Mouse (Mus musculus) right cerebral cortex, postnatal 4 days (tissue): ENCODE results near the gene Fasl.

ENCODE experiments used
- DNase-seq: peaks from one replicate; pipeline ENCODE4 v3.0.0-alpha.2; 2022

Gene Fasl

DNA sequence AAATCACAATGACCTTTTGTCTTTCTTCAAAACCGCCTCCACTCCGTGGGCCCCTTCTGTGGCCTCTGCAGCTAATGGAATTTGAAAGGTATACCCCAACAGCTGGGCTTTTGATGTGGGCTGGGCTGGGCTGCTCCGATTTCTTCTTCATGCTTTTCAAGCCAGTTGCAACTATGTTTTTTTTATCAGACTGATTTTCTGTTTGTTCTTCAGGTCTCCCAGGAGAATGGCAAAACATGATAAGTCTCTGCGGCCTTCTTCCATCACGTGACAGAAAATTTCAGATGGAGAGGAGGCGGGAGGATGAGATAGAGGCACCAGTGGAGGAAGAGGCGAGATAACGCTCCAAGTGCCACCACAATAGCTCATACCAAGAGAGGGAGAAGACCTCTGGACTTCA lies 37.0 kb downstream of the Fasl start:
- DNase-seq: no peak

DNA sequence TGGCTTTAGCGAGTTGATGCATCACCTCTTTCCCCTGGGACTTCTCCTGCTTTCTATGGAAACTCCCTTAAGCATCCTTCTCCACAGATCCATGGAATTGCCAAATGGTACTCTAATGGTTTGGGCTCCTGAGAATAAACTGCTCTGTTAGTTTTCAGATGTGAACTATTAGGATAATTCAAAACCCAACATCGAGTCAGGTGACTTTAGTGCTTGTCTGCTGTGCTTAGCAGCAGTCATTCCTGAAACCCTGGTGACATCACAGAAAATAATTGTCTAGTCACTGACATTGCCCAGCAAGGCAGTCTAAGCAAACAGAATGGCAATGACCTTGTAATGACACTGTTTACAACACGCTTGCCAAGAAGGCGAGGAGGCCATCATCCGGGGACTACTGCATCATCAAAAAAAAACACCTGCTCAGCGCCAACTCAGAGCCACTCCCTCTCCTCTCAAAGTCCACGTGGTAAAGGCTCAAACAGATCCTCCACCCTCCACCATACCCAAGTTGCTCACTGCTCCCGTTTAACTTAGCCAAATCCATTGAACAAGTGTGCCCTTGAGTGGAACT lies 37.7 kb downstream of the Fasl start:
- DNase-seq: no peak

DNA sequence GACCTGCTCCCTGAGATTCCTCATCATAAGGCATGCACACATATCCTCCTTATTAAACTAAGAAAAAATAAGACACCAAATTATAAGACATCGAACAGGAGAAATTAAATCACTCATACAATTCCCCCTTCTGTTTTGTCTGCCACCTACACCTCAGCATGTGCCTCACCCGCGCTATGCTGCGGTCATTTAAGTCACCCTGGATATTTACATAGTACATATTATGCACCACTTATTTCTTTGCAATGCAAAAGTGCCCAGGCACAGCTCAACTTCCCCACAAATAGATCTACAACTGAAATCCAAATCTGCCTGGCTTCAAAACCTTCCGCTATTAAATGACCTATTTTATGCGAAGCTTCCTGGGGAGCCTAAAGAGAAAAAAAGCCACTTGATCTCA lies 39.6 kb downstream of the Fasl start:
- no peak for DNase-seq

DNA sequence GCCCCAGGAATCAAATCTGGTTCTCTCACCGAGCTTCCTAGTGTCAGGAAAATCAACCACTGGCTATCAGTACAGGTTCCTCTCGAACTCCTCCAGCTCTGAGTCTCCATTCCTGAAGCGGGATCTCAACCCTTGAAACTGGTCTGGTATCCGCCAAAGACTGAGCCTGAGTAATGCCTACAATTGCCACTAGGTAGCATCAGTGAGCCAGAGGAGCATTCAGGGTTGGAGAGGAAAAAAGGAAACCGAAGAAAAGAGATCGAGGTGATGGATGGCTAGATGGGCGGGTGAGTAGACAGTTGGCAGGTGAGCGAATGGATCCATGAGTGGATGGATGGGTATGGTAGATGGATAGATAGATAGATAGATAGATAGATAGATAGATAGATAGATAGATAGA lies 40.2 kb downstream of the Fasl start:
- DNase-seq: peak; percentile 35

DNA sequence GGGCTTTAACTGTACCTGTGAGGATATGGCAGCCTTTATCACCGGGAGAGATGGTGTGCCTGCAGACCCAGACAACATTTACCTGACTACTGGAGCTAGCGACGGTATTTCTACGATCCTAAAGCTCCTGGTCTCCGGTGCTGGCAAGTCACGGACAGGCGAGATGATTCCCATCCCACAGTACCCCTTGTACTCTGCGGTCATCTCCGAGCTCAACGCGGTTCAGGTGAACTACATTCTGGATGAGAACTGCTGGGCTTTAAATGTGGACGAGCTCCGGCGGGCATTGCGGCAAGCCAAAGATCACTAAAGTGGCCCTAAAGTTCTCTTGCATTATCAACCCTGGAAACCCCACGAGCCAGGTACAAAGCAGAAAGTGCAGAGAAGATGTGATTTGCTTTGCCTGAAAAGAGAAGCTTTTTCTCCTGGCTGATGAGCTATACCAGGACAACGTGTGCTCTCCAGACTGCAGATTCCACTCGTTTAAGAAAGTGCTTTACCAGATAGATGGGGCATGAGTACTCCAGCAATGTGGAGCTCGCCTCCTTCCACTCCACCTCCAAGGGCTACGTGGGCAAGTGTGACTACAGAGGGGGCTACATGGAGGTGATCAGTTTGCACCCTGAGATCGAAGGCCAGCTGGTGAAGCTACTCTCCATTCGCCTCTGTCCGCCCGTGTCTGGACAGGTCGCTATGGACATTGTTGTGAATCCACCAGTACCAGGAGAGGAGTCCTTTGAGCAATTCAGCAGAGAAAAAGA lies 41.6 kb downstream of the Fasl start:
- no peak for DNase-seq

DNA sequence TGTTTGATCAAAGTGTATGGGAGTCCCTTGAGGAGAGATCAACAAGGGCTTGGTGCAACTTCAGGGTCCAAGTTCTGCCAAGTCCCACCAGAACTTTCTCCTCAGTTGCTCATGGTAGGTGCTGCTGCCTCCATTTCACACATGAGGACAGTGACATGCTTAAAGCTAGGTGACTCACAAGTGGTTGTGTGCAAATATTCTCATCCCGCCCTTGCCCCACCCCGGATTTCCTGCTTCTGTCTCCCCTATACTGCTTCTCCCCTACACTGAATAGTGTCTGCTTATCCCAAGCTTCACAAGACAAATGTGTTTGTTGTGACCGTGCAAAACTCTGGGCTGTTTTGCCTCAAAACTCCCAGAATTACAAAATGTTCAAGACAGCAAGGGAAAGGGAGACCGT lies 43.4 kb downstream of the Fasl start:
- DNase-seq: no peak

DNA sequence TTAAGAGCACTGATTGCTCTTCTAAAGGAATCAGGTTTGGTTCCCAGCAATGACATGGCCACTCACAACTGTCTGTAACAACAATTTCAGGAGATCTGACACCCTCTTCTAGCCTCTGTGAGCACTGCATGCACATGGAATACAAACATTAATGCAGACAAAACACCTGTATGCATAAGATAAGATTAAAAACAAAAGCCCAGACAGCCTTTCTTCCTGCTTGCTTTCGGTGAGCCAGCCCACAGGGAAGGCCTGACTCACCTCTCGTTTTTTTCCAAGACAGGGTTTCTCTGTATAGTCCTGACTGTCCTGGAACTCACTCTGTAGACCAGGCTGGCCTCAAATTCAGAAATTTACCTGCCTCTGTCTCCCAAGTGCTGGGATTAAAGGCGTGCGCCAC lies 44.1 kb downstream of the Fasl start:
- no peak for DNase-seq

DNA sequence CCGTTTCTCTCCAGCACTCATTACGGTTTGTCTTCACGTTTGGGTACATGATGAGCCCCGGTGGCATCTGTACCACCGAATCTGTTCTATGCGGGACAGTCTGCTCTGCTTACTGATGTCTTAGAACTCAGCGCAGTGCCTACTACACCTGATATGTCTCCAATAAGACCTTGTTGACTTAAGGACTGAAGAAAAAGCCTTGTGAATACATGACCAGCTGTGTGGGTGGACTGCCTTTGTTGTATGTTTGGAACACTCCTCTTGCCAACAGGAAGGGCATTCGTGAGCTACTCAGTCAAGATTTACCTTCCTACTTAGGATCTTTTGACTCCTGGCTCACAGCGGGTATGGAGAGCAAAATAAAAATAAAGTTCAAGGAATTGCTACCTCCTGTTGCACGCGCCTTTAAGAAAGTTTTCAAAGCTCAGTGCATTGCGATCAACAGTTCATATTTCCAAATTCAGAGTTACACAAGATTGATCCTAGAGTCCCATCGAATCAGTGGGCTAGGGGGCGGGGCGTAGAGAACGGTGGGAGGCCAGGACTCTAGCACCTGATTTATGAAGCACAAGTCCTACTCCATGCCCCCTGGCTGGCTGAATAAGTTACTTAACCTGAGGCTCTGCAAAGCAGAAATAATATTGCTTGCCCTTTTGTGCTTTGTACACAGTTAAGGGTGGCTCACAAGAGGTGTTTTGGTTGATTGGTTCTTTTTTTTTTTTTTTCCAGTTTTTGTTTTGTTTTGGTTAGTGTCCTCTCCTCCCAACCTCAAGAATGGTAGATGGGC lies 45.6 kb downstream of the Fasl start:
- no peak for DNase-seq

DNA sequence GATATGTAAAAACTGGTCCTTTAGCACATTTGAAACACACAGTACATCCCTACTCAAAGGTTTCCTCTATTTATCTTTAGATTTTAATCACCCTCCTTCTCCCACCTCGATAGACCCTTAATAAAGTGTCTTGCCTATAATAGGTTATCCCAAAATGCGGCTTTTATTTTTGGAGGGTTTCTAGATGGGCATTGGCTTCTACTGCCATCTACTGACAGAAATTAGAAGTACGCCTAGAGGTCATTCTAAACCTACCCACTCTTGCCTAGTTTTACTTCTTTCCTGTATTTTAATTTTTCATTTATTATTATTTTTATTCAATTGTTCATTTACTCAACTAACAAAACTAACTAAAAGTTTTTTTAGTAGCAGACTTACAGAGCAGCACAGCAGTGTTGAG lies 51.4 kb downstream of the Fasl start:
- no peak for DNase-seq

DNA sequence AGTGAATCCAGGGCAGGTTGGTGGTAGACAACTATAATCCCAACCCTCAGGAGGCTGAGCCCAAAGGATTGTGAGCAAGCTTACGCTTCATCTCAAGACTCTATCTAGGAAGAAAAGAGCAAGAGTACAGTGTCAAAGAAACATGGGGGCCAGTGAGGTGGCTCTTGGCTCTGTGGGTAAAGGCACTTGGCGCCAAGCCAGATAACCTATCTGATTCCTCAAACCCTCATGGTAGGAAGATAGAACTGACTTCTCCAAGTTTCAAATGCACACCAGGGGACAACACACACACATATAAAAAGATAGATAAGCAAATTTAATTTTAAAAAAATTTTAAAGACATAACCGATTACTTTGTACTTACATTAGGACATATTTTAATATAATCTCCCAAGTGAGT lies 52.0 kb downstream of the Fasl start:
- peak; percentile 11 for DNase-seq

DNA sequence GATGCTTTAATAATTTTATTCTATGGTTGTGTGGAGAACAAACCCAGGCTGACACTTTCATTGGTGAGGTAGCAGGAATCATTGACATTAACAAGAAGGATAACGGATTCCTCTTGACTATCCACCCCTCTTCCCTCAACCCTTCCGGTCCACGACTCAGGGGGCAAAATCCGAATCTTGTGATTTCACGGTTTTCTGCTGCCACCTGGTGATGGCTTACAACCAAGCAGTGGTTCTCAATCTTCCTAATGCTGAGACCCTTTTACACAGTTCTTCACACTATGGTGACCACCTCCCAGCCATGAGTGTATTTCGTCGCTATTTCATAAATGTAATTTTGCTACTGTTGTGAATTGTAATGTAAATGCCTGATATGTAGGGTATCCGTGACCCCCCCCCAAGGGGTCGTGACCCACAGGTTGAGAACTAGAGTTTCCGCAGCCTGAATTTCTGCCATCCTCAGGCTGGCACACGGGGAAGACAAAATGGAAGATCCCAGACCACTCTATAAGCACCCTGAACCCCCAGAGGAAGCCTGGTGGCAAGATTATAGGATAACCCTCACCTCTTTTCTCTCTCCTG lies 52.7 kb downstream of the Fasl start:
- peak; percentile 23 for DNase-seq

DNA sequence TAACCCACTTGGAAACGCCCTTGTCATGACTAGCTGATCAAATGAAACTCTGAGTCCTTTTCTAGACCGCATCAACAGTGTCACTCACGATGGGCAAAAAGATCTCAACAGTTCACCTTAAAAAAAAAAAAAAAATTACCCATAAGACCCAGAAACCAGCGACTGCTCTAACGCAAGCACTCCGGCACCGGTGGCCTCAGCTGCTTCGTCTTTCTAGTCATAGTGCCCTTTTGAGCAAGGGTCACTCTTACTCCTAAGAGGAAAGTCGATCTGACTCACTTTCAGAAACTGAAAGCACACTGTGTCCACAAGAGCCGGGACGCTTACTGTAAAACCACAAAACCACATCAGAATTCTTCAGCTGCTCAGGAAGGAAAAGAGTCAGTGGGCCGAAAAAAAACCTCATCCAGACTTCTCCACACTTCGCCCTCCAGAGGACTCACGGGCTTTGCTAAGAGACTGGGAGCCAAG lies 53.5 kb downstream of the Fasl start:
- DNase-seq: no peak

DNA sequence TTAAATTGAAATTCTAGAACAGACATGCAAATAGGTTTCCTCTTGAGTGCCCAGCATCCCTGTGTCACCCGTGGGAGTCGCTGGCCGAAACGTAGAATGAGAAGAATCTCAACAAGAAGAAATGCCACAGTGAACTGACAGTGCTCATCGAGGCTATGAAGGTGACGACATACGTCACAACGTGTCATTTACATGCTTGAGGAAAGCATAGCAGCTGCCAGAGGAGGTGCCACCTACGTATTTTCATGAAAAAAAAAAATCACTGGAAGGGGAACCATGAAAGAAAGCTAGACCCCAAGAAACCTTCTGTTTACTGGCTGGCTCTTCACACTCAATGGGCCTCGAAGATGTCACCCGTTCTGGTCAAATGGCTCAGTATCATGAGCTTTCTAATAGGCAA lies 54.0 kb downstream of the Fasl start:
- no peak for DNase-seq
